In the genomic region with DNA sequence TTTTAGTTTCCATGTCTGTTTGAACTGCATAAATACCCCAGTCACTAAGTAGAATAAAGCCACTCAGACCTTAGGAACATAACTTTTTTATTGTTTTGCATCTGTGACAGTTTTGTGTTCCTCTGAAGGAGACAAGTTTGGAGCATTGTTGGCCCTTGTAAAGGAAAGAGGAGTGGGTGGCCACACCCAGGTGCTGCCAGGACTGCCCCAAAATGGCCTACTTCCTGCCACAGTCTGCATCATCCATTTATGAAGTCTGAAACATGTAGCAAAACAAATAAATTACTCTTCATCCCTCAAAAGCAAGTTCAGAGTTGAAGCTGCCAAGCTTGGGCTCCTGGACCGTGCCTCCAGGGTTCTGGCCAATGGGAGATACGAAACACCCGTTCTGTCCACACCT, we compare ENCODE assay signal across 18 mouse cellular contexts. TPM values are rescaled to one million over a fixed set of nuclear protein-coding genes. Genes with fewer than 3 reads are reported as not detected.
DNase-seq lines count a peak whose midpoint lies in the region; ATAC-seq lines count a peak whose summit lies in the region.
"Had no signal": no experiment of that assay in that cellular context is flagged by ENCODE, and none has a peak within 500 bp of the region (broad histone marks: within the 10 kb centered on the region; RNA-seq: fewer than 3 reads in every experiment).

No protein-coding gene starts in this region.

- H3K9ac ChIP-seq in midbrain, embryonic 11.5 days (ENCODE audit: low read length), result no peak overlapping the region
- H3K9ac ChIP-seq: embryonic facial prominence, embryonic 12.5 days; forebrain, embryonic 13.5 days; forebrain, embryonic 15.5 days; forebrain, postnatal 0 days had no signal

- no peak overlapping the region for H3K4me2 ChIP-seq in midbrain, embryonic 11.5 days
- H3K4me2 ChIP-seq: embryonic facial prominence, embryonic 12.5 days; forebrain, embryonic 13.5 days; forebrain, embryonic 15.5 days had no signal

- H3K27ac ChIP-seq in midbrain, embryonic 11.5 days (ENCODE audit: low read depth, low read length), result no peak overlapping the region
- H3K27ac ChIP-seq in midbrain, embryonic 10.5 days (replicated peaks), result no peak overlapping the region
- H3K27ac ChIP-seq: embryonic facial prominence, embryonic 10.5 days; embryonic facial prominence, embryonic 12.5 days; forebrain, embryonic 13.5 days; forebrain, embryonic 15.5 days had no signal

- no peak overlapping the region for H3K4me3 ChIP-seq in midbrain, embryonic 11.5 days (ENCODE audit: low read depth, low read length)
- H3K4me3 ChIP-seq in midbrain, embryonic 10.5 days, result no peak overlapping the region
- H3K4me3 ChIP-seq: embryonic facial prominence, embryonic 10.5 days; embryonic facial prominence, embryonic 12.5 days; forebrain, embryonic 13.5 days; forebrain, embryonic 15.5 days had no signal

- no peaks in the 10 kb centered on the region for H3K4me1 ChIP-seq in midbrain, embryonic 11.5 days (ENCODE audit: control insufficient read depth, insufficient read depth, low read length)
- no peaks in the 10 kb centered on the region for H3K4me1 ChIP-seq in midbrain, embryonic 10.5 days
- H3K4me1 ChIP-seq: embryonic facial prominence, embryonic 10.5 days; embryonic facial prominence, embryonic 12.5 days; forebrain, embryonic 13.5 days; forebrain, embryonic 15.5 days had no signal

- H3K36me3 ChIP-seq in midbrain, embryonic 11.5 days (ENCODE audit: control insufficient read depth, insufficient read depth, low read length), result peaks cover 28% of the 10 kb centered on the region
- H3K36me3 ChIP-seq in midbrain, embryonic 10.5 days, result peaks cover 73% of the 10 kb centered on the region

- no peaks in the 10 kb centered on the region for H3K27me3 ChIP-seq in midbrain, embryonic 11.5 days (ENCODE audit: control insufficient read depth, insufficient read depth, low read length)
- no peaks in the 10 kb centered on the region for H3K27me3 ChIP-seq in midbrain, embryonic 10.5 days (ENCODE audit: low read depth, poor library complexity, severe bottlenecking)
- H3K27me3 ChIP-seq: embryonic facial prominence, embryonic 12.5 days; forebrain, embryonic 13.5 days; forebrain, embryonic 15.5 days had no signal

- no peaks in the 10 kb centered on the region for H3K9me3 ChIP-seq in midbrain, embryonic 11.5 days (ENCODE audit: control insufficient read depth, low read length)
- peaks cover 10% of the 10 kb centered on the region; the same call in 1 of the 2 replicates for H3K9me3 ChIP-seq in midbrain, embryonic 10.5 days (replicated peaks)
- H3K9me3 ChIP-seq: forebrain, embryonic 15.5 days had no signal

- WGBS in midbrain, embryonic 11.5 days, result 98% methylated on average over 3 of the region's 3 CpGs
- 96% methylated on average over 3 of the region's 3 CpGs for WGBS in midbrain, embryonic 10.5 days

- peak; percentile 69 for DNase-seq in midbrain, embryonic 11.5 days (ENCODE audit: low spot score, missing footprints)
- DNase-seq in midbrain, embryonic 10.5 days (ENCODE audit: low spot score), result no peak
- DNase-seq in induced T-regulatory cell, adult 2 months (ENCODE audit: low read depth), result peak; percentile 31
- no peak for DNase-seq in layer of hippocampus, postnatal 10 days (ENCODE audit: low spot score in 2 of 2)
- DNase-seq in lung, postnatal 14 days, result no peak
- DNase-seq: adrenal gland, adult 8-10 months; adrenal gland, postnatal 14 days; adrenal gland, postnatal 36 days; cerebellum, adult 11-12 months; cerebellum, adult 2 months; cerebellum, adult 9-10 months; cerebellum, postnatal 14 days; forebrain, postnatal 0 days had no signal

- no peak for ATAC-seq in midbrain, embryonic 11.5 days (ENCODE audit: low FRiP score)
- ATAC-seq in CD4-positive, CD25-positive, alpha-beta regulatory T cell, adult 4 months, result peak; percentile 63
- ATAC-seq: forebrain, embryonic 13.5 days; forebrain, embryonic 15.5 days; forebrain, postnatal 0 days had no signal

RNA-seq across cellular contexts. Expression of gene Oxa1l, which starts 8.7 kb away (rescaled TPM):
- polyA plus RNA-seq in midbrain, embryonic 11.5 days (2014; fragmentation: Nextera tagmentation; extraction: Ambion mirVana), result 44.2 and 45.9 TPM in 2 replicates
- 48.0 and 54.1 TPM in 2 replicates for polyA plus RNA-seq in midbrain, embryonic 10.5 days (2016; fragmentation: Nextera tagmentation; extraction: Ambion mirVana)
- 10 to 100 TPM; 77.4 to 80.4 TPM for polyA plus RNA-seq in CD4-positive, CD25-positive, alpha-beta regulatory T cell, adult 4 months (2017; shearing (Covaris generic))
- 10 to 100 TPM; 69.3 to 70.0 TPM for total RNA-seq in layer of hippocampus, postnatal 10 days (2021)

RNA-seq across cellular contexts. Expression of gene Slc7a7, which starts 48.2 kb away (rescaled TPM):
- polyA plus RNA-seq in midbrain, embryonic 11.5 days (2014; fragmentation: Nextera tagmentation; extraction: Ambion mirVana), result 4.3 and 4.7 TPM in 2 replicates
- 4.5 and 5.9 TPM in 2 replicates for polyA plus RNA-seq in midbrain, embryonic 10.5 days (2016; fragmentation: Nextera tagmentation; extraction: Ambion mirVana)
- 1 to 10 TPM; 1.2 to 1.3 TPM for polyA plus RNA-seq in CD4-positive, CD25-positive, alpha-beta regulatory T cell, adult 4 months (2017; shearing (Covaris generic))
- total RNA-seq in layer of hippocampus, postnatal 10 days (2021), result 1 to 10 TPM; 2.5 to 2.7 TPM

RNA-seq across cellular contexts. Expression of gene Mrpl52, which starts 57.3 kb away (rescaled TPM):
- 238 and 253 TPM in 2 replicates for polyA plus RNA-seq in midbrain, embryonic 11.5 days (2014; fragmentation: Nextera tagmentation; extraction: Ambion mirVana)
- polyA plus RNA-seq in midbrain, embryonic 10.5 days (2016; fragmentation: Nextera tagmentation; extraction: Ambion mirVana), result 205 and 211 TPM in 2 replicates
- 100 to 1,000 TPM; 216 to 249 TPM for polyA plus RNA-seq in CD4-positive, CD25-positive, alpha-beta regulatory T cell, adult 4 months (2017; shearing (Covaris generic))
- 100 to 1,000 TPM; 109 to 138 TPM for total RNA-seq in layer of hippocampus, postnatal 10 days (2021)

Comparison
In these comparisons a context has a peak if more than half of its experiments do, and no peak if none do; other contexts are left out.
1. DNase-seq: peak in midbrain, embryonic 11.5 days (single experiment) and induced T-regulatory cell, adult 2 months (single experiment); none in midbrain, embryonic 10.5 days (single experiment), layer of hippocampus, postnatal 10 days (0 of 2) and lung, postnatal 14 days (single experiment).